Mouse (Mus musculus): ENCODE measurements around the gene Emc7. TPM values are rescaled to one million over a fixed set of nuclear protein-coding genes. Genes with fewer than 3 reads are reported as not detected.

Gene Emc7
- 0.87 and 0.97 TPM in 2 replicates for polyA plus RNA-seq (2012; rRNA removed)

GRCm38 (mm10) chr2:112454862-112455564 is at the start of gene Emc7:
Gene Emc7, plus strand, starts transcription at chr2:112454997.

GRCm38 (mm10) chr2:112480669-112481068 is 25.9 kb downstream of the Emc7 start, which contains the start of gene Chrm5:
Gene Chrm5, minus strand, starts transcription at chr2:112480769.

GRCm38 (mm10) chr2:112492856-112493538 is 38.2 kb downstream of the Emc7 start, which contains the start of gene Aven:
Gene Aven, plus strand, starts transcription at chr2:112492964.

Other genes starting within 250 kb of the Emc7 start
- gene Lpcat4, start 215.5 kb upstream of the Emc7 start, polyA plus RNA-seq (2012; rRNA removed): 136 and 165 TPM in 2 replicates
- gene Nutm1, start 195.7 kb upstream of the Emc7 start, polyA plus RNA-seq (2012; rRNA removed): not detected in 2 replicates
- gene Nop10, start 193.1 kb upstream of the Emc7 start, polyA plus RNA-seq (2012; rRNA removed): 19.7 and 22.1 TPM in 2 replicates
- gene Slc12a6, start 189.2 kb upstream of the Emc7 start, polyA plus RNA-seq (2012; rRNA removed): 3.3 and 5.2 TPM in 2 replicates
- gene Gm21985, start 188.7 kb upstream of the Emc7 start, polyA plus RNA-seq (2012; rRNA removed): not detected in 2 replicates
- gene Emc4, start 87.0 kb upstream of the Emc7 start, polyA plus RNA-seq (2012; rRNA removed): 37.5 and 43.1 TPM in 2 replicates
- 0.22 and 0.29 TPM in 2 replicates for gene Katnbl1, start 75.8 kb upstream of the Emc7 start, polyA plus RNA-seq (2012; rRNA removed)
- gene Chrm5, start 25.8 kb downstream of the Emc7 start, polyA plus RNA-seq (2012; rRNA removed): not detected in 2 replicates
- gene Aven, start 38.0 kb downstream of the Emc7 start, polyA plus RNA-seq (2012; rRNA removed): 0.38 and 0.74 TPM in 2 replicates